Mouse (Mus musculus): ENCODE measurements at regions not wholly inside any gene's neighbourhood (a gene's known extent, or its start where the extent isn't known, plus 50 kb on each side); places are given as distances from the start of the nearest gene placed in this dataset.

GRCm38 (mm10) chr8:109251360-109251798, 242.4 kb upstream of the Pmfbp1 start:
- Histone ChIP-seq H3K27ac (ENCODE audit: insufficient read depth, low read length) (no peak overlapping the region), H3K4me3 (ENCODE audit: insufficient read depth, low read length) (no peak overlapping the region), H3K4me1 (ENCODE audit: control insufficient read depth, insufficient read depth, low read length) (no peaks in the 10 kb centered on the region)
- TF ChIP-seq CTCF (IDR thresholded peaks at IDR 0.05; ENCODE audit: borderline replicate concordance, insufficient read depth, low read length) = no peak

- no peaks in the 10 kb centered on the region for H3K4me1 ChIP-seq (ENCODE audit: control insufficient read depth, insufficient read depth, low read length)
- no peak overlapping the region; the same call in 1 of the 2 replicates for H3K27ac ChIP-seq (ENCODE audit: insufficient read depth, low read length)
- H3K4me3 ChIP-seq (ENCODE audit: insufficient read depth, low read length) = no peak overlapping the region
- TF ChIP-seq CTCF (IDR thresholded peaks at IDR 0.05; ENCODE audit: borderline replicate concordance, insufficient read depth, low read length) (no peak), POLR2A (IDR thresholded peaks at IDR 0.05; ENCODE audit: low read depth, low read length) (no peak)
These were observed 241.4 kb upstream of the Pmfbp1 start for GRCm38 (mm10) chr8:109252404-109252803.

- no peak for TF ChIP-seq CTCF (IDR thresholded peaks at IDR 0.05; ENCODE audit: borderline replicate concordance, insufficient read depth, low read length)
- TF ChIP-seq POLR2A (IDR thresholded peaks at IDR 0.05; ENCODE audit: low read depth, low read length) = no peak
- H3K4me1 ChIP-seq (ENCODE audit: control insufficient read depth, insufficient read depth, low read length) = no peaks in the 10 kb centered on the region
- H3K4me3 ChIP-seq (ENCODE audit: insufficient read depth, low read length) = no peak overlapping the region
- no peak overlapping the region for H3K27ac ChIP-seq (ENCODE audit: insufficient read depth, low read length)
These were observed 214.7 kb upstream of the Pmfbp1 start for GRCm38 (mm10) chr8:109279129-109279528.

GRCm38 (mm10) chr8:109280540-109280939, 213.3 kb upstream of the Pmfbp1 start:
- no peak overlapping the region for H3K4me3 ChIP-seq (ENCODE audit: insufficient read depth, low read length)
- H3K27ac ChIP-seq (ENCODE audit: insufficient read depth, low read length) = no peak overlapping the region
- TF ChIP-seq CTCF (IDR thresholded peaks at IDR 0.05; ENCODE audit: borderline replicate concordance, insufficient read depth, low read length) (no peak), POLR2A (IDR thresholded peaks at IDR 0.05; ENCODE audit: low read depth, low read length) (no peak)
- no peaks in the 10 kb centered on the region for H3K4me1 ChIP-seq (ENCODE audit: control insufficient read depth, insufficient read depth, low read length)

GRCm38 (mm10) chr8:109281598-109281997, 212.2 kb upstream of the Pmfbp1 start:
- Histone ChIP-seq H3K27ac (ENCODE audit: insufficient read depth, low read length) (no peak overlapping the region), H3K4me1 (ENCODE audit: control insufficient read depth, insufficient read depth, low read length) (no peaks in the 10 kb centered on the region), H3K4me3 (ENCODE audit: insufficient read depth, low read length) (no peak overlapping the region)
- no peak for TF ChIP-seq POLR2A (IDR thresholded peaks at IDR 0.05; ENCODE audit: low read depth, low read length)
- no peak for TF ChIP-seq CTCF (IDR thresholded peaks at IDR 0.05; ENCODE audit: borderline replicate concordance, insufficient read depth, low read length)

- H3K4me1 ChIP-seq (ENCODE audit: control insufficient read depth, insufficient read depth, low read length) = no peaks in the 10 kb centered on the region
- no peak for TF ChIP-seq POLR2A (IDR thresholded peaks at IDR 0.05; ENCODE audit: low read depth, low read length)
- no peak for TF ChIP-seq CTCF (IDR thresholded peaks at IDR 0.05; ENCODE audit: borderline replicate concordance, insufficient read depth, low read length)
- H3K27ac ChIP-seq (ENCODE audit: insufficient read depth, low read length) = no peak overlapping the region
- H3K4me3 ChIP-seq (ENCODE audit: insufficient read depth, low read length) = no peak overlapping the region
These were observed 183.0 kb upstream of the Pmfbp1 start for GRCm38 (mm10) chr8:109310670-109311386.

GRCm38 (mm10) chr8:109311484-109312210, 182.2 kb upstream of the Pmfbp1 start:
- H3K4me1 ChIP-seq (ENCODE audit: control insufficient read depth, insufficient read depth, low read length) = no peaks in the 10 kb centered on the region
- no peak overlapping the region for H3K4me3 ChIP-seq (ENCODE audit: insufficient read depth, low read length)
- TF ChIP-seq CTCF (IDR thresholded peaks at IDR 0.05; ENCODE audit: borderline replicate concordance, insufficient read depth, low read length) (no peak), POLR2A (IDR thresholded peaks at IDR 0.05; ENCODE audit: low read depth, low read length) (no peak)
- H3K27ac ChIP-seq (ENCODE audit: insufficient read depth, low read length) = no peak overlapping the region

GRCm38 (mm10) chr8:109312731-109313130, 181.1 kb upstream of the Pmfbp1 start:
- Histone ChIP-seq H3K27ac (ENCODE audit: insufficient read depth, low read length) (no peak overlapping the region), H3K4me1 (ENCODE audit: control insufficient read depth, insufficient read depth, low read length) (no peaks in the 10 kb centered on the region), H3K4me3 (ENCODE audit: insufficient read depth, low read length) (no peak overlapping the region)
- TF ChIP-seq CTCF (IDR thresholded peaks at IDR 0.05; ENCODE audit: borderline replicate concordance, insufficient read depth, low read length) (no peak), POLR2A (IDR thresholded peaks at IDR 0.05; ENCODE audit: low read depth, low read length) (no peak)

GRCm38 (mm10) chr8:109320955-109321354, 172.9 kb upstream of the Pmfbp1 start:
- H3K4me3 ChIP-seq (ENCODE audit: insufficient read depth, low read length) = no peak overlapping the region
- no peak for TF ChIP-seq POLR2A (IDR thresholded peaks at IDR 0.05; ENCODE audit: low read depth, low read length)
- TF ChIP-seq CTCF (IDR thresholded peaks at IDR 0.05; ENCODE audit: borderline replicate concordance, insufficient read depth, low read length) = no peak

GRCm38 (mm10) chr8:109323351-109323750, 170.5 kb upstream of the Pmfbp1 start:
- Histone ChIP-seq H3K4me3 (ENCODE audit: insufficient read depth, low read length) (no peak overlapping the region), H3K27ac (ENCODE audit: insufficient read depth, low read length) (no peak overlapping the region), H3K4me1 (ENCODE audit: control insufficient read depth, insufficient read depth, low read length) (no peaks in the 10 kb centered on the region)
- no peak for TF ChIP-seq CTCF (IDR thresholded peaks at IDR 0.05; ENCODE audit: borderline replicate concordance, insufficient read depth, low read length)
- no peak for TF ChIP-seq POLR2A (IDR thresholded peaks at IDR 0.05; ENCODE audit: low read depth, low read length)

More at GRCm38 (mm10) chr8:109320955-109321354, 172.9 kb upstream of the Pmfbp1 start:
- Histone ChIP-seq H3K27ac (ENCODE audit: insufficient read depth, low read length) (no peak overlapping the region), H3K4me1 (ENCODE audit: control insufficient read depth, insufficient read depth, low read length) (no peaks in the 10 kb centered on the region)
